Mouse (Mus musculus) spleen, postnatal 10 days (tissue): ENCODE results near the gene Cyp27b1.
"Not testable (repeated sequence)": the region's sequence is repeated elsewhere in the genome, so short reads cannot be mapped to it uniquely, and the experiment has no call there.

ENCODE experiments used
- DNase-seq, 2 experiments: peaks; one replicate each; pipeline ENCODE4 v3.0.0; 2021 to 2022; ENCODE audit warnings: low spot score in 2 of 2

Cyp27b1 gene

DNA sequence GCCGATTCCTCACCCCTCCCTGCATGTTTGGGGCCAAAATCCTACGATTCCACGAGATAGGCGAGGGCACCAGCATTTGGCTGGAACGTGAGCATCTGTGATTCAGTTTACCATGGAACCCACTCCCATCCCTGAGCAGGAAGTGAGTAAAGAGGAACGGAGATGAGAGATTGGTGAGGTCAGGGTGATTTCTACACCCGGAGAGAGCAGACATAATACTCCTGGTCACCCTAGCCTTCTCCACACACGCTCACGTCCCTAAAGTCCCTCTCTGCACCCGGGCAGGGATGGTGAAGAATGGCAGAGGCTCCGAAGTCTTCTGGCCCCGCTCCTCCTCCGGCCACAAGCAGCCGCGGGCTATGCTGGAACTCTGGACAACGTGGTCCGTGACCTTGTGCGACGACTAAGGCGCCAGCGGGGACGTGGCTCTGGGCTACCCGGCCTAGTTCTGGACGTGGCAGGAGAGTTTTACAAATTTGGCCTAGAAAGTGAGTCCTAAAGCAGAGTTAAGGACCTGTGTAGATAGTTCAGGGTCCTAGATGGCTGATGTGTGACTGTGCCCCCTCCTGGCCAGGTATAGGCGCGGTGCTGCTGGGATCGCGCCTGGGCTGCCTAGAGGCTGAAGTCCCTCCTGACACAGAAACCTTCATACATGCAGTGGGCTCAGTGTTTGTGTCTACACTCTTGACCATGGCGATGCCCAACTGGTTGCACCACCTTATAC, 1.5 kb downstream of the Cyp27b1 start:
- no peak for DNase-seq

DNA sequence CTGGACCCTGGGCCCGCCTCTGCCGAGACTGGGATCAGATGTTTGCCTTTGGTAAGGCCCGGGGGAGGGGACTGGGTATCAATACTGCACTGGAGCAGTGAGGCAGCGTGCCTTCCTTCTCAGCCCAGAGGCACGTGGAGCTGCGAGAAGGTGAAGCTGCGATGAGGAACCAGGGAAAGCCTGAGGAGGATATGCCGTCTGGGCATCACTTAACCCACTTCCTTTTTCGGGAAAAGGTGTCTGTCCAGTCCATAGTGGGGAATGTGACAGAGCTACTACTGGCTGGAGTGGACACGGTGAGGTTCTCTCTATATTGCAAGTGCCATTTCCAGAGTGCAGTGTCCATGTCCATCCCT, 2.0 kb downstream of the Cyp27b1 start:
- no peak for DNase-seq

DNA sequence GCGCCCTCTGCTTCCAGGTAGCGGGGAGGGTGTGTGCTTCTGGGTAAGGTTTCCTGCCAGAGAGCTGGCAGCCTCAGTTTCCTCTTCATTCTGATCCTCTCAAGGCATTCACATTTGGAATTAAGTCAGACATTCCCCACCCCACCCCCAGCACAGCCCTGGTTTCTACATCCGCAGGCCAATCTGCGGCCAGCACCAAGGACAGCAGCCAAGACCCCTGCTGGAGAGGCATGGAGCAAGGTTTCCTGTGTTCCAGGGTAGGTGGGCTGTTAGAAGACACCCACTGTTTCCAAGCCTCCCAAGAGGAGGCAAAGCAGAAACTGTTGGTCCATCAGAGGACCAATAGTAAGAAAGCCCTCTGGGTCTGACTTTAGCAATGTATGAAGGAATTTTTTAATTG, 6.6 kb downstream of the Cyp27b1 start:
- peak in 1 of 2 experiments; percentile 39 for DNase-seq

DNA sequence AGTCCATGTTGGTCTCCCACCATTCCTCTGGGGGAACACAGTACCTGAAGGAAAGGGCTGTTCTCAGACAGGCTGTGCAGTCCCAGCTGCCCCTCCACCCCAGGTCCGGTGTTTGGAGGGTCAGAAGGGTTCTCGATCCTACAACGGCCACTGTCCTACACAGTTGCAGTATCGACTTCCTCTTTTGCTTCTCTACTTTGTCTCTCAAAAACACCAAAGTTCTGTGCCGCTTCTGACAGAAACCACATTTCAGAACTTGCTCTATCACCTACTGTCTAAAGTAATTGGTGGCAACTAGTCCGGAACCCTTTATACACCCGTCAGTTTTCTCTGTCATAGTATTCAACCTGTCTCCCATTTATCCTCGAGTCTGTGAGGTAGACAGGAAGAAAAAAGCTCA, 7.4 kb downstream of the Cyp27b1 start:
- no peak for DNase-seq

DNA sequence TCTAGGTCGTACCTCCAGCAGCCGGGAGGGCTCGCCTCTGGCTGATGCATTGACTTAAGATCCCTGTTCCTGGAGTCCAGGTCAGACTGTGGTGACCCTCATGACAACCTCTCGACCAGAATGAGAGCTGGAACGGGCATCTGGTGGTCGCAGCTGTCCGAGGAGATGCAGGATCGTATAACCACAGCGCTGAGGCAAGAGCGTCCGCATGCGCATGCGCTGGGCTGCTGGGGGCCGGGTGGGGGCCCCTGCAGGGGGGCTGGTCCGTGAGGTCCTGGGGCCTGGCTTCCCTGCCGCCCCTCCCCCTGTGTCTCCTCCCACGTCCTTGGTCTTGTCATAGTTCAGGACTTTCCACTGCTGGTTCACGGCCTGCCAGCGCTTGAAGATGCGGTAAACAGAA, 8.4 kb downstream of the Cyp27b1 start:
- DNase-seq: no peak

DNA sequence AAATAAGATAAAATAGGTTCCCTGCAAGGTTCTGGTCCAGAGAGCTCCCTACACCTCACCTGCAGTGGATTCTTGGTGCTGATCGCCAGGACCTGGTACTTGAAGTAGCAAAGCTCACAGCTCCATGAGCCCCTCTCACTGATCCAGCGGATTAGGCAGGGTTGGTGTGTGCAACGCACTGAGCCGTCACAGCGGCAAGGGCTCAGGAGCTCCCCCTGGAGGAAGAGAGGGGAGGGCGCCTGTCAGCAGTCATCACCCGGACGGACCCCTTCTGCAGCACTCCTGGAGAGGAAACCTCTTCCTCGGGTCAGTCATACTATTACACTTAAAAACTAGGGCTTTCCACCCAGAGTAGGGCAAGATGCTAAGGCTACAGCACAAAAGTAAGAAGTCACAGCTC, 10.1 kb downstream of the Cyp27b1 start:
- peak; percentile 66 to 83 for DNase-seq

DNA sequence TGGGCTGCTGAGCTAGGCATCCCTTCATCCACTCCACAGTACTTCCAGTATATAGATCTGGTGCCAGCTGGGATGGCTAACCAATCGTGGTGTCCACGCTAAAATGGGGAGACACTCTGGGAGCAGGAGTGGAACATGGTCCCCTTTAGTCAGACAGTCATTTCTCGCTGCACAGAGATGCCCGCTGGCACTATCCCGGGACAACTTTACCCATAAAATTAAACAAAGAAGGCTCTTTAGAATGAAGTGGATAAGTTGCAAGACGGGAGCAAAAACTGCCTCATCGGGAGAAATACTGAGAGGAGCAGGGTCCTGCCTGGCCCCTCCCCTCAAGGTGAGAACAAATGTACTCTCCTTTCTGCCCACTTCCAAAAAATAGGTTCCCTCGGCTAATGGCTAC, 10.7 kb downstream of the Cyp27b1 start:
- no peak for DNase-seq

DNA sequence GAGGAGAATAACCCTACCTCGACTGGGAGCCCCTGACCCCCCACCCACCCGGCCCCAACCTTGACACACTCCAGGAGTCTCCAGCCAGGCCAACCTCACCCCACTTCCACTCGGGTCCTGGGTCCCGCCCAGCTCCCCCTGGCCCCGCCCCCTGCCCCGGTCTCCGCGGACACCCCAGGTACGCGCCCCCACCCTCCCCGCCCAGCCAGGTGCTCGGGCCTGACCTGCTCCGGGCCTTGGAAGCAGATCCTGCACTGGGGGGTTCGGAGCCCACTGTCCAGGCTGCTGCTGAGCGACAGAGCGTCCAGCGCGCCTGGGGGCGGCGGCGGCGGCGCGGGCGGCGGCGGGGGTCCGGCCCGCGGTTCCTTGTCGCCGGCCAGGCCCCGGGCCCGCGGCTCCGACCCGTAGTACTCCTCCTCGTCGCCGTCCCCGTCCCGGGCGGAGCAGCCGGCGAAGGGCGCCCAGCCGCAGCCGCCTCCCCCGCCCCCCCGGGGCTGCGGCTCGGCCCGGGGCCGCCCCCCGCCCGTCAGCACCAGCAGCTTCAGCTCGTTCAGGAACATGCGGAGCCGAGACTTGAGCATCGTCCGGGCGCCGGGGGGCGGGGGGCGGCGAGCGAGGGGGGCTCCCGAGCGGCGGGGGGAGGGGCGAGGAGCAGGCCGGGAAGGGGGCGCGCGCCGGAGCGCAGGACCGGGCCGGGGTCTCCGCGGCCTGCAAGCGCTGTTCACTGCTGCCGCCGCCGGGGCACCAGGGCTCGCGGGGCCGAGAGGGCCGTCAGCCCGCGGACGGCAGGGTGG, 11.3 kb downstream of the Cyp27b1 start:
- DNase-seq: no peak

DNA sequence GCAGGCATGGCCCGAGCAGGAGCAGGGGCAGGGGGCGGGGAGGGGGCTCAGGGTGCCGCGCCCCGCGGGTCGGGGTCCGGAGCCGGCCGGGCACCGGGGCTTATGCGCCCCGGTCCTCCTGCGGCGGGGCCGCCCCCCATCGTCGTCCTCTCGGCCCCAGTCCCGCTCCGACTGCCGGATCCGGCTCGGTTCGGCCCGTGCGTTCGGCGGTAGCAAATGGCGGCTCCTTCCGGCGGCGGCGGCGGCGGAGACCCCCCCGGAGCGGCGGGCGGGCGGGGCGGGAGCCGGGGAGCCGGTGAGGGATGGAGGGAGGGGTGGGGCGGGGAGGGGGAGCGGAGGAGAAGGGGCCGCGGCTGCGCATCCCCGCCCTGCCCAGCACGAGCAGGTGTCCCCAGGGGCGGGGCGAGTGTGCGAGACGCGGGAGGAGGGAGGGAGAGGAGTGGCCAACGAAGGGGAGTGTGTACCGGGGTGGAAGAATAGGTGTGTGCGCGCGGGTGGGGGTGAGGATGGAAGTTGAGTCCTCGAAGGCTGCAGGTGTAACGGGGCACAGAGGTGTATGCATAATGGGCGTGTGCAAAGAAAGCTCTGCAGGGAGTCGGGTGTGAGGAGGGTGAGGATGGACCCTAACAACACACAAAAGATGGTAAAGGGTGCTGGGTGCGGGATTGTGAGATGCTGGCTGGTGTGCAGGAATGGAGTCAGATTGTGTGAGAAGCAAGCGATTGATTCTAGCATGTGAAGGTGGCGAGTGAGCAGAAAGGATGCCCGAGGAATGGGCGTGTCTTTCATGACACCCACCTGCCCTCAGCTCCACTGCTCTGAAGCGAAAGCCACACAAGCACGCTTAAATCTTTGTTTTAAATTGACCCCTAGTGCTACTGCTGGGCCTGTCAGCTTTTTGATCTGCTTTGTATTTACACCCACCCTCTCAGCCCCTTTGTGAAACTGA, 12.2 kb downstream of the Cyp27b1 start, which contains the start of gene March9:
Gene March9, minus strand, starts transcription at position 217 of the 949 bp plus-strand sequence.
- peak in 1 of 2 experiments; percentile 69 for DNase-seq

DNA sequence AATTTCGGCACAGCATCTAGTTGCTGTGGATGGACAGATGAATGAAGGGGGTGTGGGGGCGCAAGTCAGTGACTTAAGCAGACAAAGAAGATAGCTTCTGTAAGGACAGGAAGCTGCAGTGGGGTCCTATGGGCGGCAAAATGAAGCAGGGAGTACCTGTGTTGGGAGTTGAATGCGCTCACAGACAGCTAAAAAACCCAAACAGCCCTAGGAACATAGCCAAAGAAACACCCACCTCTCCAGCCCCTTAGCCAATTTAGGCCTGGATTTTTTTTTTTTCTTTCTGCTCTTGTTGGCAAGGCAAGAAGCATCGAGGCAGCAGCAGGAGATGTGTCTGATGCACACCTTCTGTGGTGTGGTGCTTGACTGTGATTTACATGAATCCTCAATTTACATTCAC, 13.0 kb downstream of the Cyp27b1 start:
- no peak for DNase-seq

DNA sequence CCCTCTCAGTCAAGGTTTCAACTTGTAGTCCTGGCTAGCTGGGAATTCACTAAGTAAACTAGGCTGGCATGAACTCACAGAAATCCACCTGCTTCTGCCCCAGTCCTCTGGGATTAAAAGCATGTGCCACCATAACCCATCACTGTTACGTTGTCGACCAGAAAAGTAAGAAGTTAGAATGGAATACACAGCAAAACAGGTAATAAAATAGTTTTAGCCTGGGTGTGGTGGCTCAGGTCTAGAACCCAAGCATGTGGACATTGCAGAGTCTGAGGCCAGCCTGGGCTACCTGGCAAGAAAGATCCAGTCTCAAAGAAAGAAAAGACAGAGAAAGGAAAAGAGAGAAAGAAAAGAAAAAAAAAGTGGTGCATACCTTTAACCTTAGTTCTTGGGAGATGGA, 13.5 kb downstream of the Cyp27b1 start:
- DNase-seq: no peak

DNA sequence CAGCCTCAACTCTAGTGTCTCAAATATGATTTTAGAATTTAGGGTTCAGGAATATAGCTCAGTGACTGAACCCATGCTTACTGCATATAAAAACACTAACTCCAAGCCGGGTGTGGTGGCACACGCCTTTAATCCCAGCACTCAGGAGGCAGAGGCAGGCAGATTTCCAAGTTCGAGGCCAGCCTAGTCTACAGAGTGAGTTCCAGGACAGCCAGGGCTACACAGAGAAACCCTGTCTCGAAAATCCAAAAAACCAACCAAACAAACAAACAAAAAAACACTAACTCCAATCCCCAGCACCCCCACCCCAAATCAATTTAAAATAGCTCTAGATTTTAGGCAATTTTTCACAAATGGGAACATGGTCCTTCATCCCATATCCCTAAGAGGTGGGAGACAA, 14.1 kb downstream of the Cyp27b1 start:
- not testable (repeated sequence) for DNase-seq

DNA sequence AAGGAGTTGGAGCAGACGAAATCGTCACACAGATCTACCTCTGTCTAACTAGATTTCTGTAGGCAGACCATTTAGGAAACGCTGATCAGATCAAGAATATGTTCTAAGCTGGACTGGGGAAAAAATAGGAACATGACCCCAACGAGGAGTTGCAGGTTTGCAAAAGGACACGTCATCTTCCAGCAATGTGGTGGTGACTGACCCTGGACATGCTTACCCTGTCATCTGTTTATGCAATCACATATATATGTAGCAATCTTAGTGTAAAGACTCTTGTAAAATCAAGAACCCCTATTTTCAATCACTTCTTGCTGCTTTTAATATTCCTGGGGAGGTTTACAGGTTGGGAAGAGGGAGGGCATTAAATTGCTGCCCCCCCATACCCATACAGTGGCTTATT, 14.5 kb downstream of the Cyp27b1 start:
- no peak for DNase-seq

DNA sequence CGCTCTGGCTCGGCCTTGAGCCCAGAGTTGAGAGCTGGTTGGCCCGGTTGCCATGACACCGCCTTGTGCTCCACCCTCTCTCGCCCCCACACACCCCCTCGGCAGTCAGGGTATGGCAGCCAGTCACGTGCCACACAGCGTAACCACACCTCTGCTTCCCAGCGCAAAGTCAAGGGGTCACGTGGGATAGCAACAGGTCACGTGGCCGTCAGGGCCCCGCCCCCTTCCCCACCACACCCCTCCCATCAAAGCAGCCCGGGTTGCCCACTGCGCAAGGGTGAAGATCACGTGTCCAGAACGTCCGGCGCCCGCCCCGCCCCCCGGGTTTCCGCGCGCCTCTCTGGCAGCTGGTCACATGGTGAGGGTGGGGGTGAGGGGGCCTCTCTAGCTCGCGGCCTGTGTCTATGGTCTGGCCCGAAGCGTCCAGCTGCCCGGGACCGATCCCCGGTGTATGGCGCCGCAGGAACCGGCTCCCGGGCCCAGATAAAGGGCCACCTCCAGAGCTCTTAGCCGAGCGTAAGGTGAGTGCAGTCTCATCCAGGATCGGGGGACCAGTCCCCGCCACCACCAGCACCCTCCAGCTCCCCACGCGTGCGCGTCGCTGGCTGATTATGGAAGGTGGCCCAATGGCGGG, 15.3 kb downstream of the Cyp27b1 start, which contains the start of gene Cdk4:
Gene Cdk4, plus strand, starts transcription at position 296 of the 634 bp plus-strand sequence.
- peak; percentile 87 to 95 for DNase-seq

DNA sequence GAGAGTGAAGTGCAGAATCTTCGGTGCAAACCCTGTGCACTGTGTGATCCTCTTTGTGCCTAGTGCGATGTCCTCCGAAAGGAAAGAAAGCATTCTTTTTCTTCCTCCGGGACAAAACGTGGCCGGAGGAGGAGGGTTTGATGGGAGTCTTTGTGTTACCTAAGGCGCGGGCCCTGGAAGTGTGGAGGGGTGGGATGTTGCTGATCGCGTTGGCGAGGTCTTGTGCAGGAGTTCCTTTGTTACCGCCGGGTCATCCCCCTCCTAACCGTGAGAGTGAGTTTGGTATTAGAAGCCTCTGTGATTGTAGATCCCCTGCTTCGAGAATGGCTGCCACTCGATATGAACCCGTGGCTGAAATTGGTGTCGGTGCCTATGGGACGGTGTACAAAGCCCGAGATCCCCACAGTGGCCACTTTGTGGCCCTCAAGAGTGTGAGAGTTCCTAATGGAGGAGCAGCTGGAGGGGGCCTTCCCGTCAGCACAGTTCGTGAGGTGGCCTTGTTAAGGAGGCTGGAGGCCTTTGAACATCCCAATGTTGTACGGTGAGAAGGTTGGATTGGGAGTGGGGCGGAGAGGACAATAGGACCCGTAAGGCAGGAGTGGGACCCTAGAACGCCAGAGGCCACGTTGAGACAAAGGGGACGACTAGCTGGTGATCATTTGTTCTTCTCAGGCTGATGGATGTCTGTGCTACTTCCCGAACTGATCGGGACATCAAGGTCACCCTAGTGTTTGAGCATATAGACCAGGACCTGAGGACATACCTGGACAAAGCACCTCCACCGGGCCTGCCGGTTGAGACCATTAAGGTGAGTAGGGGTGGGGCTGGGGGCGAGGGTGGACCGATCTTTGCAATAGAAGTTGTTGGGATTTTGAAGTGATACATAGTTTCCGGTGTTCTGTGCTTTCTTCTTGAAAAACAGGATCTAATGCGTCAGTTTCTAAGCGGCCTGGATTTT, 16.1 kb downstream of the Cyp27b1 start:
- no peak for DNase-seq

DNA sequence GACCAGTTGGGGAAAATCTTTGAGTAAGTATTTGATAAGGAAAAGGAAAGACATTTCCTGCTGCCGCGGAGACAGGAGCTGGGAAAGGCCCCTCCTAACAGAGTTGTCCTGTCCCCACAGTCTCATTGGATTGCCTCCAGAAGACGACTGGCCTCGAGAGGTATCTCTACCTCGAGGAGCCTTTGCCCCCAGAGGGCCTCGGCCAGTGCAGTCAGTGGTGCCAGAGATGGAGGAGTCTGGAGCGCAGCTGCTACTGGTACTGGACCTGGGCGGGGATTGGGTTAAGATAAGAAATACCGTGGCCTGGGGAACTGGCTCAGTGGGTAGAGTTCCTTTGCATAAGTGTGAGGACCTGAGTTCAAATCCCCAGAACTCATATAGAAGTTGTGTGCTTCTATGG, 17.9 kb downstream of the Cyp27b1 start:
- no peak for DNase-seq

DNA sequence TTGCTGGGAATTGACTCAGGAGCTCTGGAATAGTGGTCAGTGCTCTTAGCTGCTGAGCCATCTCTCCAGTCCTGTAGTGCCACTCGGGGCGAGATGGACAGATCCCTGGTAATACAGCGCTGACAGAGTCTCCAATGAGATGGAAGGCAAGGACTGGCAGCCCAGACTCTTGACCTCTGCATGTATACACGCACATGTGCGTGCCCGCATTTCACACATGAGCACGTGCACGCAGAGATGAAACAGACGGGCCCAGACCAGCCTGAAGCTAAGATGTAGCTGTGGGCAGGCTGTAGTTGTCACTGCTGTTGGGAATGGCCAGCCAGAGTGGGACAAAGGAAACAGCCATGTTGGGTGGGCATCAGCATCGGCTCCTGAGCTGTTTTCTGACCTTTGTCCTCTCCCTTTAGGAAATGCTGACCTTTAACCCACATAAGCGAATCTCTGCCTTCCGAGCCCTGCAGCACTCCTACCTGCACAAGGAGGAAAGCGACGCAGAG, 18.5 kb downstream of the Cyp27b1 start:
- no peak for DNase-seq

DNA sequence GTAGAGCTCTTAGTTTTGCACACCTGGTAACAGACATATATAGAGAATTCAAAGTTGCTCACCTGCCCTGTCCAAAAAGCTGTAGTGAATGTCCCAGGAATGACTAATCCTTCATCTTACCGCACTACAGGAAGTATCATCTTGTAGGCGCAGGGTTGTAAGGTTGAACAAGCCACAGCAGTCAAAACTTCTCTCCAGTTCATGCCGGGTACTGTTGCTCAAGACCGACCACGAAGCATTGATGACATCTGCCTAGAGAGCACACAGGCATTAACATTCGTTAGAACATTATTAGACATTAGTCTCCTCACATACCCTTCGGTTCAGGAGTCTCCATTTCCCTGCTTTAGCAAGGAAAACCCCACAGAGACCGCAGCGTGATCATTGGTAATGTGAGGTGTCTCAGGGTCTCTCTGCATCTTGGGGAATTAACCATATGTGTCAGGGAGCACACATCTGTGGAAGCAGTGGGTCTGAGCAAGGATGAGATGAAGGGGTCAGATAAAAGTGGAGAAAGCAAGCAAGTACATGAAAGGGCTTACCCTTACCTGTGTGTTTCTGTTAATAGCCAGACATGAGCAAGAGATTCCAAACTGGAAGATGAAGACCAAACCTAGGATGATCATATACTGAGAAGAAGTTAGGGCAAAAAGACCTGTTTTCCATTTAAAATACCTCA, 20.4 kb downstream of the Cyp27b1 start:
- DNase-seq: no peak
